Mouse (Mus musculus): Measurements from ENCODE around the gene Zfhx2.
A peak's percentile ranks its signal among the peaks of the same experiment; 100 is the strongest.

Gene Zfhx2

GRCm38 (mm10) chr14:55092011-55092577, at the start of gene Zfhx2:
TSS of gene Zfhx2 (minus strand) at chr14:55092324.
- DNase-seq (ENCODE audit: low spot score in 2 of 2) = peak; percentile 92 to 93

- no peak for DNase-seq (ENCODE audit: low spot score in 2 of 2)
These were observed 47.2 kb upstream of the Zfhx2 start for GRCm38 (mm10) chr14:55139313-55139712.

GRCm38 (mm10) chr14:55135676-55136075, 43.6 kb upstream of the Zfhx2 start:
- DNase-seq (ENCODE audit: low spot score in 2 of 2) = no peak

GRCm38 (mm10) chr14:55126521-55126920, 34.4 kb upstream of the Zfhx2 start:
- no peak for DNase-seq (ENCODE audit: low spot score in 2 of 2)

GRCm38 (mm10) chr14:55125711-55126110, 33.6 kb upstream of the Zfhx2 start:
- no peak for DNase-seq (ENCODE audit: low spot score in 2 of 2)

GRCm38 (mm10) chr14:55122359-55122758, 30.2 kb upstream of the Zfhx2 start:
- no peak for DNase-seq (ENCODE audit: low spot score in 2 of 2)

GRCm38 (mm10) chr14:55121947-55122346, 29.8 kb upstream of the Zfhx2 start:
- peak in 1 of 2 experiments; percentile 68 for DNase-seq (ENCODE audit: low spot score in 2 of 2)

- DNase-seq (ENCODE audit: low spot score in 2 of 2) = no peak
These were observed 27.5 kb upstream of the Zfhx2 start for GRCm38 (mm10) chr14:55119421-55120134.

GRCm38 (mm10) chr14:55118852-55119251, 26.7 kb upstream of the Zfhx2 start:
- no peak for DNase-seq (ENCODE audit: low spot score in 2 of 2)

- peak; percentile 68 to 71 for DNase-seq (ENCODE audit: low spot score in 2 of 2)
These were observed 24.5 kb upstream of the Zfhx2 start, which contains the start of gene Jph4 for GRCm38 (mm10) chr14:55116425-55117200. TSS of gene Jph4 (minus strand) at chr14:55116935.

- peak in 1 of 2 experiments; percentile 26 for DNase-seq (ENCODE audit: low spot score in 2 of 2)
These were observed 23.7 kb upstream of the Zfhx2 start for GRCm38 (mm10) chr14:55115846-55116245.

GRCm38 (mm10) chr14:55114759-55115701, 22.9 kb upstream of the Zfhx2 start:
- peak in 1 of 2 experiments; percentile 63 for DNase-seq (ENCODE audit: low spot score in 2 of 2)

- peak in 1 of 2 experiments; percentile 36 for DNase-seq (ENCODE audit: low spot score in 2 of 2)
These were observed 22.0 kb upstream of the Zfhx2 start for GRCm38 (mm10) chr14:55113975-55114645.

GRCm38 (mm10) chr14:55113351-55113974, 21.3 kb upstream of the Zfhx2 start:
- DNase-seq (ENCODE audit: low spot score in 2 of 2) = peak in 1 of 2 experiments; percentile 24

- DNase-seq (ENCODE audit: low spot score in 2 of 2) = peak in 1 of 2 experiments; percentile 60
These were observed 19.6 kb upstream of the Zfhx2 start for GRCm38 (mm10) chr14:55111720-55112119.

- DNase-seq (ENCODE audit: low spot score in 2 of 2) = no peak
These were observed 18.0 kb upstream of the Zfhx2 start for GRCm38 (mm10) chr14:55110076-55110475.

GRCm38 (mm10) chr14:55109048-55109873, 17.1 kb upstream of the Zfhx2 start:
- DNase-seq (ENCODE audit: low spot score in 2 of 2) = peak in 1 of 2 experiments; percentile 34

- DNase-seq (ENCODE audit: low spot score in 2 of 2) = peak; percentile 74 to 84
These were observed 16.2 kb upstream of the Zfhx2 start for GRCm38 (mm10) chr14:55108202-55108870.

- DNase-seq (ENCODE audit: low spot score in 2 of 2) = no peak
These were observed 14.9 kb upstream of the Zfhx2 start for GRCm38 (mm10) chr14:55106990-55107389.

Measured in frontal cortex, postnatal 10 days (tissue).